Mouse (Mus musculus): ENCODE results near the gene Ryr2.
"Not testable (repeated sequence)": the region's sequence is repeated elsewhere in the genome, so short reads cannot be mapped to it uniquely, and the experiment has no call there.

Ryr2 gene

DNA sequence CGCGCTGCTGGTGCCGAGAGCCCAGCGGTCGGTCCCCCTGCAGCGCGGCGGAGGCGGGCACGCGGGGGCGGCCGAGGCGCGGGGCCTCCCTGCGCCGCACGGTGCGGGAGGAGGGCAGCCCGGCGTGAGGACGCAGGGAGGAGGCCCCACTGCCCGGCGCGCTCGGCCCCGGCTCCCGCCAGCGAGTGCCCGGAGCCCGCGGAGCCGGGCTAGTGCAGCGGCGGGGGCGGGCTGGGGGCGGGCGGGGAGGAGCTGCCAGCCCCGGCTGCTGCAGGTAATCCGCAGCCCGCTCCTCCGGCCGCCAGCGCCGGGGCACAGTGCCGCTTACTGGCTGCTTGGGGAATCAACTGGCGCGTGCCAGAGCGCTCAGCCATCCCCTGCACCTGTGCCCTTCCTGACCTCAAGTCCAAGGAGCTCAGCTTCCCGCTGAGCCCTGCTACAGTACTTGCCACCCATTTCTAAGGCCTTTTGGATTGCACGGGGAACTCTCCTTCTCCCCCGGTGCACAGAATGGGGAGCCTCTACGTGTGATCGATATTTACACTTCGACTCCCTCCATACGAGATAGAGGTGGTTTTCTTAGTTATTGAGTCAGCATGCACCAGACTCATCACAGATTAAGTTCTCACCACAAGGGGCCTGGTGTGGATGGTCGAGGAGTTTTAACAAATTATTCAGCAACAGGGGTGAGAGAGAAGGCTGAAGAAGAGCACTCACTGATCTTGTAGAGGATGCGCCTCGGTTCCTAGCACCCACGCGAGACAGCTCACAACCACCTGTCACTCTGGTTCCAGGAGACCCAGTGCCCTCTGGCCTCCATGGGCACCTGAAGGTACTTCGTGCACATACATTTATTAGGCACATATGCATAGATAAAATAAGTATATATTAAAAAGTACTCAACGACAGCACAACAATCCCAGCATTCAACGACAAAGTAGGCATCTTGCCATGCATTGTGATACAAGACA is at the start of gene Ryr2:
TSS of gene Ryr2 (minus strand) at position 284 of the 971 bp plus-strand sequence.
- peak; percentile 66 to 74 for DNase-seq

GRCm38 (mm10) chr13:12153922-12154321 is 47.2 kb upstream of the Ryr2 start:
- no peak for DNase-seq

DNA sequence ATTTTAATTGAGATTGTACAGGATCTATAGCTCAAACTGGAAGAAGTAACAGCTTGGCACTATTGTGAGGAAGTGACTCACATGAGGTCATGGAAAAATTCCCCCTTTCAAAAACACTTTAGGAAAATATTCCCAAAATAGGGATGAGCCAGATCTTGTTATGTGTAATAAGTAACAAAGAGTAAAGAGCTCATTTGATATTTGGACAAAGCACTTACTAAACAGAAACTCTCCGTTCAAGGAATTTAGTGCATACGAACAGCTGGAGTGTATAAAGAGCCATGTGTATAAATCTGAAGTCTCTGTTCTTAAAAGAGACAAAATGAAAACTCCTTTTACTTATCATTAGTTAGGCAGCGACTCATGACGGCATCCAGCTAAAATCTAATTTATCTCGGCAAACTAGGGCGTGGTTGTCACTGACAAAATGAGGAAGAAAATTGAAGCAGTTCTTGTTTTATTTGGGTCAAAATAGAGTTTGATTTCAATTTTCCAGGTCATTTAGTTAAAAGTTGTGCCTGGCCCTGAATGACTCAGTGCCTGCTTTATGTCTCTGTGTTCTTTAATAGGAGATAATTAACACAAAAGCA is 40.3 kb upstream of the Ryr2 start:
- DNase-seq = no peak

- DNase-seq = no peak
Observed at GRCm38 (mm10) chr13:12146402-12146801, 39.7 kb upstream of the Ryr2 start.

GRCm38 (mm10) chr13:12143347-12143746 is 36.6 kb upstream of the Ryr2 start:
- no peak for DNase-seq

DNA sequence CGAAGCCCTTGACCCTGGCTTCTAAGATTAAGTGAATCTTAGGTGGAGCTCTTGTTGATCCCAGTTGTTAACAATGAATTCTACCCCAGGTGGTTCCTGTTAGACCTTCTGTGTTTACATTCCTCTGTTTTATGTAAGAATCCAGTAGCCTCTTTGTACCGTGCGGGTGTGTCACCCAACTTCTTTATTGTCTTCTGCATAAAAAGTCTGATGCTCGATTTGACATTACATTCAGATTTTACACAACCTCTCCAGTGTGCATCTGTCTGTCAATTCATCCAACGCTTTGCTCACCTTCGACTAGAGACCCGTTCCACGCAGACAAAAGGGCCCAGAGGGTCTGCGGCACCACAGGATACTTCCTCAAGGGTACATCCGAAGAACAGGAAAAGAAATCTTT is 29.7 kb upstream of the Ryr2 start:
- DNase-seq = not testable (repeated sequence)

- peak; percentile 27 to 63 for DNase-seq
Observed at GRCm38 (mm10) chr13:12133549-12133948, 26.8 kb upstream of the Ryr2 start.

DNA sequence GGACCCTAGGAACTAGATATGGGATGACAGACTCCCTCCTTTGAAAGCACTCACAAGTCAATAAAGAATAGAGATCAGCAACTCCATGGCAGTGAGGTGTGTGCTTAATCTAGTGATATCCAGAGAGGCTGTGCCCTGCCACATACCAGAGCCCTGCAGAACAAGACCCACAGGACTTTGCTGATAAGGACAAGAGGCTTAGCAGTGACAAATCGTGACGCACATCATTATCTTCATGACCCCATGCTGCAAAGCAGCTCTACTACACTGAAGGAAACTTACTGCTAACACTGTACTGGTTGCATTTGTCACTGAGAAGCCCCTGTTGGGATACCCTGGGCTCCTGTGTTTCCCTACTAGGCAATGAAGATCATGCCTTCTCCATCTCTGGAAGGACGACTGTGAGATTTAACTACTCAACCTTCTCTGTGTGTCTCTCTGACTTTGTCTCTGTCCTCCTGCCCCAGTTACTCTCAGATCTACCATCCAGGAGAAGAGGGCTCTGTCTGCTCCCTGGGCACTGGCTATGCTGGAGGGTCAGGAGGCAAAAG is 25.5 kb upstream of the Ryr2 start:
- no peak for DNase-seq

- DNase-seq = no peak
Observed at GRCm38 (mm10) chr13:12129121-12129520, 22.4 kb upstream of the Ryr2 start.

GRCm38 (mm10) chr13:12126099-12126498 is 19.4 kb upstream of the Ryr2 start:
- no peak for DNase-seq

- DNase-seq = peak; percentile 40 to 72
Observed at GRCm38 (mm10) chr13:12124940-12125540, 18.3 kb upstream of the Ryr2 start.

- DNase-seq = no peak
Observed at GRCm38 (mm10) chr13:12115551-12115950, 8.8 kb upstream of the Ryr2 start.

DNA sequence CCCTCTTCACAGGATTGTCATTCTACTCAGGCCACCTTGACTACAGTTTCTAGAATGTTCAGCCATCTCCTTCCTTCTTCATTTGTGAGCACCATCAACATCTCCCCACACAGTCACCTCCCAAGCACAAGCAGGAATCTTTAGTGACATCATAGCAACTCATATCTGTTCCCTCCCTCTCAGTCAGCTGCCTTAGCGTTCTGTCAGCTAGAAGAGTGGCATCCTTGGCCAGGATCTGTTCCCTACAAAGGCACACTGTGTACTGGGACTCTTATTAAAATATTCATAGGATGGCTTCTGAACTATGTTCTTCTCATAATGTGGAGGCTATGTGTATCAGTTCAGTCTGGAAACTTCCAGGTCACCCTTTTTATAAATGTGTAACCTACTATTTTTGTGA is 8.1 kb upstream of the Ryr2 start:
- DNase-seq = no peak

- no peak for DNase-seq
Observed at GRCm38 (mm10) chr13:12108955-12109354, 2.2 kb upstream of the Ryr2 start.

DNA sequence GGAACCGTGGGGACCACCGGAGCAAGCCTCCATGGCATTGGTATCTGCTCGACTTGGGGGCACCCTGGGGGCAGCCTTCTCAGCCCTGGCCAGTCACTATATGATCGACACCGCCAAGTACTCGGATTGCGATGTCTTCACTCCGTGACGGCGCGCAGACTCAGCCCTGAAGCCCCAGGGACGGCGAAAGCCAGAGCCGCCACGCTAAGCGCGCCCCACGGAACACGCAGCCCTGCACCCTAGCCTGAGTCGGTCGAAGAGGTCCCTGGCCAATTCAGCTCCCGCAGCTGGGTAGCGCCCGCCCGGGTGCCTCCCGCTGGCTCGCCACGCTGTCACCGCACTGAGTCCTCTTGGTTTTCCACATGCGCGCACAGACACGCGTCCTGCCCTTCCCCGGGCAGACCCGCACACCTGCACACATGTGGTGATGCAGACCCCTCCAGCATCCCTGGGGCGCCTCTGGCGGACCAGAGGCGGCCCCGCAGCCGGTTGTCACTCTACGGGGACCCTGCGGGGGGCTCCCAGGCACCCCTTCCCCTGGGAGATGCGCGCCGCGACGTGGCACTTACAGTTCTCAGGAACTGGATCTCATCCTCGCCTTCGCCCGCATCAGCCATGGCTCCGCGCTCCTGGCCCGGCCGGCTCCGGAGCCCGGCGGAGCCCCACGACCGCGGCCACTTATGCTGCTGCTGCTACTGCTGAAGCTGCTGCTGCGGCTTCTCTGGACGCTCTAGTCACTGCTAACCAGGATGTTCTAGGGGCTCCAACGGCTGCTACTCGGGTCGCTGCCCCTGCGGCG is 716 bp downstream of the Ryr2 start:
- DNase-seq = peak; percentile 21 to 27

- DNase-seq = peak in 1 of 2 experiments; percentile 24
Observed at GRCm38 (mm10) chr13:12105231-12105829, 1.4 kb downstream of the Ryr2 start.

DNA sequence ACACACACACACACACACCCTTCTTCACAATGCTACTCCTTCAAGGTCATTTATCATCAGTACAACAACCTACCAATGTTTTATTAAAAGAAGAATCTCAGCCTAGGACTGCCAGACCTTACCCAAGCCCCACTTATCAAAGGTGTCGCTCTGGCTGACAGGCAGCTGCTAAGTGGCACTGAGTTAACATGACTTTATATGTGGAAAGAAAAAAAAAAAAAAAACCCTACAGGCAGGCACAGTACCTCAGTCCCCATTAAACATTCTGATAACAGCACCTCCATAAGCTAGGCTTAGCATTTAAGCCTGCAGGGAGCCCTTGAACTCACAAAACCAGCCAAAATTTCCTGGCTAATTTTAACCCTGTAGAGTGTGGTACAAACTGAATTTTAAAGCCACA is 2.4 kb downstream of the Ryr2 start:
- no peak for DNase-seq

GRCm38 (mm10) chr13:12103017-12103416 is 3.7 kb downstream of the Ryr2 start:
- DNase-seq = no peak

DNA sequence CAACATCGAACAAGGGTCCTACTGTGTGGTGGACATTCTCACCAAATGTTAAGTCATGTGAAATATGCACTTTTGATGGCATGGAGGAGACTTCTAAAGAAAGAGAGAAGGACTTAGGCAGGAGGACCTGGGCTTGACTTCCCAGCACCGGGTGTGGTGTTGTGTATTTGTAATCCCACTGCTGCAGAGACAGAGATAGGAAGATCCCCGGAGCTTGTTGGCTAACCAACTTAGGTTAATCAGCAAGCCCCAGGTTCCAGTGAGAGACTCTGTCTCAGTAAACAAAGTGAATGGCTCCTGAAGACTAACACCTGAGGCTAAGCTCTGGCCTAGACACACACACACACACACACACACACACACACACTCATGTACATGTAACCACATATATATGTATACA is 7.3 kb downstream of the Ryr2 start:
- DNase-seq = no peak

DNA sequence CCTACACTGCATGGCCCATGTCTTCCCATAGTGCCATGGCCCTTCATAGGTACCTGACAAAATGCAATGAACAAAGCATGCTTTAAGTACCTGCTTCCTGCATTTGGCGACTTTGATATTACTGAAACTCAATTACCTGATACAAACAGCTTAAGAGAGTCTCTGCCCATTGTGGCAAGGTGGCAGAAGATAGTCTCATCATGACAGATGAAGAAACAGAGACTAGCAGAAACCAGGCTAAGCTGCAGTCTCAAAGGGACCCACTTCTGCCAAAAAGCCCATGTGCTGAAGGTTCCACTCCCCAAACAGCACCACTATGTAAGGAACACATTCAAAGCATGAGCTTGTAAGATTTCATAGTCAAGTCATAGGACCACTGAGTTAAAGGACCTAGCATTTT is 7.8 kb downstream of the Ryr2 start:
- DNase-seq = no peak

DNA sequence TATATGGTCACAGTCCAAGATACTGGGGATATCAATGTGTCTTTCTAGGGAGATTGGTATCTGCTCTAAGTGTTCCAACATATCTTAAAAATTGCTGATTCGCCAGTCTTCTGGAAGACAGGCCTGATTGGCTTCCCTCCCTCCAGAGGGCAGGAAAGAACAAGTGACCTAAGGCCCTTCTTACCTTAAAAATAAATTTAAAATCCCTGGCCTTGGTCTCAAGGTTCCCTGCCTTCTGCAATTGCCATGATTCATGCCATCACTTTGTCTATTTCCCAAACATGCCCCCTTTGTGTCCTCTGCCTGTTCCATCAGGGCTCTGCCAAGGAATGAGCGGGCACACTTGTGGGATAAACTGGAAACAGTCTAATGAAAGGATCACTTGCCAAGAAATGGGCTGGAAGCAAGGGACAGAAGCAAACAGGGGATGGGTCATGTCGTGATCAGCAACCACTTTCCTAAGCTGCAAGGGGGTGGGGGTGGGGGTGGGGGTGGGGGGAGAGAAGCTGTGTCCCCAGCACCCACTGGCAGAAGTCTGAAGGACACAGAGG is 10.3 kb downstream of the Ryr2 start:
- DNase-seq = no peak

DNA sequence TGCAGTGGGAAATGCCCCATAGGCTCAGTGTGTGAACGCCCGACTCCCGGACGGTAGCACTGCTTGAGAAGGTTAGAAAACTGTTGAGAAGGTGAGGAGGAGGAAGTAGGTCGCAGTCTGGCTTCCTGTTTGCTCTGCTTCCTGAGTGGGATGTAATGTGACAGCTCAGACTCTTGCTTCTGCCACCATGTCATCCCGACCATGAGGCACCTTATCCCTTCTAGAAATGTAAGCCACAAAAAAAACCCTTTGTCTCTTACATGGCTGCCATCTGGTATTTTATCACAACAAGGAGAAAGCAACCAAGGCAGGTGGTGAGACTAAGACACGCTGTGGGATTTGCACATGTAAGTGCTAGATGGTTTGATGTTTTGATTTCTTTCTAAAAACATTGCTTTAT is 12.2 kb downstream of the Ryr2 start:
- no peak for DNase-seq
